Mouse (Mus musculus) heart, adult 2 months (tissue): Measurements from ENCODE around the gene Gm826. TPM values are rescaled to one million over a fixed set of nuclear protein-coding genes. Genes with fewer than 3 reads are reported as not detected.

Source experiments
- DNase-seq, 2 experiments: peaks; one replicate each; pipeline ENCODE4 v3.0.0; 2021
- H3K27ac ChIP-seq: fragments of 200-600 bp; 2 replicates; pipeline ENCODE4 v1.8.1; 2022
- H3K27me3 ChIP-seq: fragments of 200-500 bp; 2 replicates; pipeline ENCODE4 v1.6.1; 2012; ENCODE audit warnings: mild to moderate bottlenecking, low read length, inconsistent platforms, mixed read lengths; ENCODE audit not compliant: control insufficient read depth, insufficient read depth
- H3K36me3 ChIP-seq: fragments of 200-500 bp; 2 replicates; pipeline ENCODE4 v1.6.1; 2012; ENCODE audit warnings: low read length, inconsistent platforms; ENCODE audit not compliant: control insufficient read depth, insufficient read depth
- H3K4me1 ChIP-seq: fragments of 200-500 bp; 2 replicates; pipeline ENCODE4 v1.6.1; 2011; ENCODE audit warnings: low read length; ENCODE audit not compliant: control insufficient read depth, insufficient read depth
- H3K4me3 ChIP-seq: fragments of 200-600 bp; 2 replicates; pipeline ENCODE4 v1.8.1; 2022
- H3K79me2 ChIP-seq: fragments of 200-500 bp; replicated peaks from 2 replicates; pipeline ENCODE4 v1.6.1; 2012; ENCODE audit warnings: mild to moderate bottlenecking, inconsistent platforms, low read length, moderate library complexity, mixed read lengths; ENCODE audit not compliant: control insufficient read depth, insufficient read depth
- H3K9ac ChIP-seq: fragments of 200-500 bp; 2 replicates; pipeline ENCODE4 v1.6.1; 2012; ENCODE audit warnings: low read depth, mild to moderate bottlenecking, control low read depth, inconsistent platforms, low read length, mixed read lengths
- CTCF ChIP-seq: fragments of 200-600 bp; IDR thresholded peaks from 2 replicates; pipeline ENCODE4 v1.8.1; 2022; ENCODE audit warnings: antibody characterized with exemption, mild to moderate bottlenecking, moderate library complexity
- EP300 ChIP-seq: fragments of 200-500 bp; IDR thresholded peaks from 2 replicates; pipeline ENCODE4 v1.6.1; 2011; ENCODE audit warnings: low read depth, low read length, control low read depth; ENCODE audit not compliant: insufficient read depth
- POLR2A ChIP-seq: fragments of 200-500 bp; IDR thresholded peaks from 2 replicates; pipeline ENCODE4 v1.6.1; 2011; ENCODE audit warnings: mild to moderate bottlenecking, low read depth, low read length, control low read depth; ENCODE audit not compliant: insufficient read depth
- WGBS: fragments of 180-500 bp; shearing (Covaris S2); methylation state at CpG from one replicate; pipeline ENCODE4 v1.1.7; 2018; 5-methylcytosine and 5-hydroxymethylcytosine counted together
- intact Hi-C: fragments of 180-260 bp; cut with DNase I; formaldehyde crosslinking; loops from one replicate; pipeline ENCODE4 v1.15.1; 2025
- polyA plus RNA-seq: library from polyadenylated mRNA; depleted of rRNA; stranded (reverse); fragments of >200 nt; gene quantifications from 2 replicates; pipeline ENCODE4 v1.2.3, GENCODE M21; 2012
- total RNA-seq, 2 experiments: library from RNA; stranded (reverse); gene quantifications; 2 replicates each; pipeline ENCODE4 v1.2.3; 2021

The Gm826 gene
- total and polyA plus RNA-seq, 3 experiments, result 7.8 to 10.9 (median 8.3) TPM

DNA sequence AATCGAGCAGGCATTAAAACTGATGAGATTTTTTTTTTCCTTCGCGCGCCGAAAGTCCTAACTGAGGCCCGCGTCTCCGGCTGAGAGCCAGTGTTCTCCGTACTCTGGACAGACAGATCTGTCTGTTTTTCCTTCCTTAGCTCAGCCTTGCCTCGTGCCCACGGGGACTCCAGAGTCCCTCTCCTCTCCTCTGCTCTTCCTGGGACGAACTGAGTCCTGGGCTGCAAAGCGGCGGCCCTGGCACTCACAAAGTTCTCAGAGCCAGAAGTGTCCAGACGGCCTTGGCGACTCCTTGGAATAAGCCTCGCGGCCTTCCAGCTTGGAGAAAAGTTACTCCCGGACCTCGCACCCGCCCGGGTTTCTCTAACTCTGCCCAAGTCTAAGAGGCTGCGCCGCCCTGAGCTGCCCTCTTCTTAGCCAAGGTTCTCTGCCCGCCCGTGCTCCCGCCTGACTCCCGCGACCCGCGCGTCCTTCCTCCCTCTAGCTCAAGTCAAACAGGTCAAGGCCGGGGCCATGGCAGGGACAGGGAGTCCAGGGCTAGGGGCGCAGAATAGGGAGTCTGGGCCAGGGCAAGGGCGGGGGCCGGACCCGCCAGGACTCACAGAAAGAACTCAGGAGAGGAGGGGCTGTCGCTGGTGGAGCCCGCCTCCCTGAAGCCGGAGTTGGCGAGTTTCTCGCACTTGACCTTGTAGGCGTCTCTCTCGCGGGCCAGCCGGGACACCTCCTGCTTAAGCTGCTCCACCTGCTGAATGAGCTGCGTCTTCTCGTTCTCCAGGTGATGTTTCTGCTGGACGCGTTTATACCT, 31.3 kb upstream of the Gm826 start:
- Histone ChIP-seq H3K4me3 (peak overlapping the region; percentile 55), H3K79me2 (no peaks in the 10 kb centered on the region), H3K36me3 (no peaks in the 10 kb centered on the region), H3K27me3 (peaks cover 13% of the 10 kb centered on the region), H3K4me1 (peaks cover 3% of the 10 kb centered on the region; the same call in 1 of the 2 replicates), H3K27ac (peak overlapping the region; percentile 84), H3K9ac (peak overlapping the region; percentile 82)
- intact Hi-C loops, result loop anchor here (5.0 to 10.0 kb wide), 5 partner anchors 201 to 1501 kb away; no protein-coding TSS in a partner anchor
- peak; percentile 73 to 74 for DNase-seq
- TF ChIP-seq CTCF (no peak), POLR2A (0 out of 2 replicates have a peak, but pooled peaks have one; percentile 18)
- 3% methylated on average over 50 of the region's 50 CpGs for WGBS

DNA sequence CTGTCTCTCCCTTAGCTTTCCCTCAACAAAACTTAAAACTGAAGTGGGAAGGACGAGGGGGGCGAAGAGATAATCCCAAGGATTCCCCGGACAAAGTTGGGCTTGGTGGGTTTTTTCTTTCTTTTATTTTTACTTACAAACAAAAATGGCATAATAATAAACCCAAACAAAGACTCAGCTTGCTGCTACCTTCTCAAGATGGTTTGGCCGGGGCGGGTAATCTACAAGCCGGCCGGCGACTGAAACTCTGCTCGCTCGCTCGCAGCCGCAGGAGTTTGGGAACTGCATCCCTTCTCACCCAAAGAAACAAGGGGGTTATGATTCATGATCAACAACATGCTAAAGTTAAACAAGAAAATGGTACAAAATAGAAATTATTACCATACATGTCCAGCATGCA, 30.7 kb upstream of the Gm826 start:
- H3K36me3 ChIP-seq, result no peaks in the 10 kb centered on the region
- DNase-seq, result no peak
- 27% methylated on average over 12 of the region's 12 CpGs for WGBS
- H3K27ac ChIP-seq, result no peak overlapping the region; the same call in 1 of the 2 replicates
- no peaks in the 10 kb centered on the region for H3K79me2 ChIP-seq
- peaks cover 3% of the 10 kb centered on the region; the same call in 1 of the 2 replicates for H3K4me1 ChIP-seq
- intact Hi-C loops, result loop anchor here (5.0 to 10.0 kb wide), 5 partner anchors 200 to 1500 kb away; no protein-coding TSS in a partner anchor
- no peak overlapping the region; the same call in 1 of the 2 replicates for H3K9ac ChIP-seq
- TF ChIP-seq CTCF (no peak), POLR2A (no peak), EP300 (no peak)
- peak overlapping the region; percentile 55 for H3K4me3 ChIP-seq
- H3K27me3 ChIP-seq, result peaks cover 11% of the 10 kb centered on the region

DNA sequence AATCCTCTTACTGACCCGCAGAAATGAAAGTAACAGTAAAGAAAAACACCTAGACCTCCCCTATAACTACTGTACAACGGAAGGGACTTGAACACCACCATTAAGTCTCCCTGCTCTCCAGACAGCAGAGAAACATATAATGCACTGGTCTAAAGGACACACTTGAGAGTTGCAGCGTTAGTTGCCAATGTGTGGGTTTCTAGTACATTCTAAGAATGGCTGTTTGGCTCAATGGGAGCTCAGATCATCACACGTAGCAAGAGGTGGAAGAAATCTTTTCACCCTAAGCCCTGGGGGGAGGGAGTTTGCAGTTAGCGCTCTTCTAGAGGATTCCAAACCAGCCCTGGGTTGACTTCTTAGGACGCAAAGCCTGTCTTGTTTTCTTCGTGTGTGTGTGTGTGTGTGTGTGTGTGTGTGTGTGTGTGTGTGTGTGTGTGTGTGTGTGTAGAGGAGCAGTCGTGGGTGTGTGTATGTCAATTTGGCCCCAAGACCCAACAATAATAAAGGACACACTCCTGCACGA, 30.2 kb upstream of the Gm826 start:
- Histone ChIP-seq H3K27me3 (peaks cover 9% of the 10 kb centered on the region), H3K79me2 (no peaks in the 10 kb centered on the region), H3K27ac (no peak overlapping the region), H3K4me3 (peak overlapping the region; percentile 16; the same call in 1 of the 2 replicates), H3K36me3 (no peaks in the 10 kb centered on the region), H3K4me1 (peaks cover 3% of the 10 kb centered on the region; the same call in 1 of the 2 replicates), H3K9ac (no peak overlapping the region; the same call in 1 of the 2 replicates)
- WGBS, result 54% methylated on average over 9 of the region's 9 CpGs
- TF ChIP-seq CTCF (no peak), POLR2A (no peak), EP300 (no peak)
- no peak for DNase-seq
- intact Hi-C loops, result loop anchor here (10.0 kb wide), 2 partner anchors 199 to 1499 kb away; no protein-coding TSS in a partner anchor

- no peak overlapping the region for H3K27ac ChIP-seq
These were observed 29.2 kb upstream of the Gm826 start for GRCm38 (mm10) chr2:160363201-160363600.

DNA sequence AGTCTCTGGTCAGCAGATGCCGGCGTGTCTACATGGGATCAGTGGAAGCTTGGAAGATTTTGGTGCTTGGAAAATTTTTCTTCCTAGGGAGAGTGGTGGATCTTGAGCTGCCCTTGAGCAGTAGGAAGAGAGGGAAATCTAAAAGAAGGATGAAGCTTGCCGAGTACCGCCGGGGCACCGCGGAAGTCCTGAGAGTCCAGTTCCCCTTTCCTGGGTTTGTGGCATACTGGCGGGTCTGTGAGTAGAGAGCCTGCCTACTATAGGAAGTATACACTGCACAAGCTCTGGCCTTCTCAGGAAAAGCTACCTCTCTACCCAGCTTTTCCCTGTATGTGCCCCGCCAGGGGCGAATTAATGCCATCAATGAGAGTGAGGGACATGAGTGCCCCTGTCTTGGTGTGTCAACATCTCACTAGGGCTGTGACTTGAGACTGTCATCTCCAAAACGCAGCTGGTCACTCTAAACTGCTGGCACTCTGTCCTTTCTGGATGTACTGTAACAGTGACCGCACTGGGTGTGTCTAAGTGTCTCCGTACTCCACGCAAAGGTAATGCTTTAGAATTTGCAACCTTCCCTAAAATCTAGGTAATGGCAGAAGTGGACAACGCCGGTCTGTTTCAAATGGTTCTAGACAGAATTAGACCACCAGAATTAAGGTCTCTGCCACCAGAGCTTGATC, 27.6 kb upstream of the Gm826 start:
- H3K4me1 ChIP-seq, result no peaks in the 10 kb centered on the region
- TF ChIP-seq EP300 (0 out of 2 replicates have a peak, but pooled peaks have one; percentile 2), POLR2A (no peak)
- H3K27me3 ChIP-seq, result no peaks in the 10 kb centered on the region; the same call in 1 of the 2 replicates
- H3K27ac ChIP-seq, result no peak overlapping the region
- intact Hi-C loops, result loop anchor here (10.0 kb wide), 2 partner anchors 197 to 1497 kb away; no protein-coding TSS in a partner anchor
- H3K9ac ChIP-seq, result no peak overlapping the region
- 63% methylated on average over 16 of the region's 16 CpGs for WGBS
- no peaks in the 10 kb centered on the region for H3K79me2 ChIP-seq
- DNase-seq, result peak in 1 of 2 experiments; percentile 46
- no peak overlapping the region for H3K4me3 ChIP-seq
- no peaks in the 10 kb centered on the region for H3K36me3 ChIP-seq

More at GRCm38 (mm10) chr2:160363201-160363600, 29.2 kb upstream of the Gm826 start:
- Histone ChIP-seq H3K27me3 (peaks cover 2% of the 10 kb centered on the region; the same call in 1 of the 2 replicates), H3K9ac (no peak overlapping the region), H3K79me2 (no peaks in the 10 kb centered on the region), H3K4me1 (peaks cover 2% of the 10 kb centered on the region; the same call in 1 of the 2 replicates), H3K4me3 (no peak overlapping the region), H3K36me3 (no peaks in the 10 kb centered on the region)
- intact Hi-C loops, result loop anchor here (10.0 kb wide), 2 partner anchors 198 to 1498 kb away; no protein-coding TSS in a partner anchor
- 88% methylated on average over 4 of the region's 4 CpGs for WGBS
- no peak for TF ChIP-seq EP300
- no peak for TF ChIP-seq POLR2A
- no peak for TF ChIP-seq CTCF
- DNase-seq, result no peak
